Mouse (Mus musculus) stomach, postnatal 0 days (tissue): ENCODE data around the gene Mapkapk5.
A peak's percentile ranks its signal among the peaks of the same experiment; 100 is the strongest.

Experiments used
- CTCF ChIP-seq: IDR thresholded peaks from 2 replicates; pipeline ENCODE4 v1.5.1; 2016; ENCODE audit warnings: antibody characterized with exemption, low read depth, mild to moderate bottlenecking, moderate library complexity
- EP300 ChIP-seq: optimal IDR thresholded peaks from 2 replicates; pipeline ENCODE3; 2016; ENCODE audit warnings: antibody characterized with exemption

- TF ChIP-seq CTCF = peak; percentile 83
- no peak for TF ChIP-seq EP300
Observed at GRCm38 (mm10) chr5:121546530-121546895, 808 bp upstream of the Mapkapk5 start.
